Mouse (Mus musculus) myocyte (in vitro differentiated cells): ENCODE data around the gene Vps11.

Experiments
- CEBPB ChIP-seq: IDR thresholded peaks from 2 replicates; pipeline ENCODE4 v1.6.1; 2011; ENCODE audit warnings: mild to moderate bottlenecking, moderate library complexity; ENCODE audit not compliant: poor library complexity, insufficient read depth, severe bottlenecking
- E2F4 ChIP-seq: IDR thresholded peaks from one replicate; pipeline ENCODE4 v1.6.1; 2011; ENCODE audit warnings: mild to moderate bottlenecking, control low read depth, moderate library complexity; ENCODE audit not compliant: insufficient read depth
- MAX ChIP-seq: IDR thresholded peaks from one replicate; pipeline ENCODE4 v1.6.1; 2011; ENCODE audit warnings: low read depth, mild to moderate bottlenecking, control low read depth
- MYOD1 ChIP-seq, 3 experiments: IDR thresholded peaks; one replicate each; pipeline ENCODE4 v1.6.1; 2011; ENCODE audit warnings: control low read depth in 2 of 3, low read depth in 2 of 3, mild to moderate bottlenecking in 2 of 3, moderate library complexity in 1 of 3; ENCODE audit not compliant: insufficient read length in 2 of 3, control insufficient read depth in 1 of 3
- MYOG ChIP-seq, 3 experiments: IDR thresholded peaks; one replicate each; pipeline ENCODE4 v1.6.1; 2011; ENCODE audit warnings: control low read depth in 2 of 3, low read depth in 2 of 3, mild to moderate bottlenecking in 2 of 3; ENCODE audit not compliant: insufficient read length in 2 of 3, control insufficient read depth in 1 of 3, insufficient read depth in 1 of 3
- POLR2A ChIP-seq: IDR thresholded peaks from one replicate; pipeline ENCODE4 v1.6.1; 2011; ENCODE audit warnings: low read depth, mild to moderate bottlenecking, control low read depth, moderate library complexity; ENCODE audit not compliant: insufficient read length
- POLR2AphosphoS2 ChIP-seq: IDR thresholded peaks from one replicate; pipeline ENCODE4 v1.6.1; 2011; ENCODE audit warnings: low read depth, control low read depth; ENCODE audit not compliant: insufficient read length
- REST ChIP-seq: IDR thresholded peaks from one replicate; pipeline ENCODE4 v1.6.1; 2011; ENCODE audit warnings: mild to moderate bottlenecking, control low read depth, moderate library complexity; ENCODE audit not compliant: insufficient read depth, insufficient read length
- SRF ChIP-seq: IDR thresholded peaks from one replicate; pipeline ENCODE4 v1.6.1; 2011; ENCODE audit warnings: low read depth; ENCODE audit not compliant: control insufficient read depth, insufficient read length
- TCF12 ChIP-seq: IDR thresholded peaks from one replicate; pipeline ENCODE4 v1.6.1; 2011; ENCODE audit warnings: mild to moderate bottlenecking, control low read depth; ENCODE audit not compliant: poor library complexity, insufficient read depth, severe bottlenecking
- TCF3 ChIP-seq: IDR thresholded peaks from one replicate; pipeline ENCODE4 v1.6.1; 2011; ENCODE audit warnings: low read depth, control low read depth; ENCODE audit not compliant: insufficient read length
- USF1 ChIP-seq: IDR thresholded peaks from one replicate; pipeline ENCODE4 v1.6.1; 2011; ENCODE audit warnings: low read depth, mild to moderate bottlenecking, control low read depth, moderate library complexity

DNA sequence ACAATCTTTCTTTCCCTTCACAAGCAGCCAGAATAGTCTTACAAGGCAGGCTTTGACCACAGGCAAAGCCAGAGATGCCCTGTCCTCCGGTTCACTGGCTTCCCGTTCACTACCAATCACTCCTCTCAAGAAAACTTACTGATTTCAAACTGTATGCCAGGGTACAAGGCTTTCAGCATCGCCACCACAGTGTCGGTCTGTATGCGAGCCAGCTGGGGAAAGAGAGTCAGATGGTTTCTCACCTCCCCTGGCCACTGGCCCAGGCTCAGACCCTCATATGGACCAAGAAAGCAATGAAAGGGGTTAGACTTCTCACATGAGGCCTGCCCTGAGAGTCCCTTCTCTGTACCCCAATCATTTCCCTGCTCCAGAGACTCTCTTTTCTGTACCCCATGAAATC, 20.0 kb downstream of the Vps11 start:
- TF ChIP-seq MAX: no peak
- TF ChIP-seq POLR2A: no peak
- no peak for TF ChIP-seq SRF
- no peak for TF ChIP-seq TCF12
- no peak for TF ChIP-seq MYOG (IDR thresholded peaks at IDR 0.05; ENCODE audit: control insufficient read depth in 1 of 3, insufficient read depth in 1 of 3, insufficient read length in 2 of 3, low read depth in 2 of 3)
- no peak for TF ChIP-seq USF1
- no peak for TF ChIP-seq CEBPB
- no peak for TF ChIP-seq POLR2AphosphoS2
- no peak for TF ChIP-seq MYOD1 (IDR thresholded peaks at IDR 0.05; ENCODE audit: control insufficient read depth in 1 of 3, insufficient read length in 2 of 3, low read depth in 2 of 3)
- TF ChIP-seq E2F4: no peak
- TF ChIP-seq TCF3: no peak
- TF ChIP-seq REST: no peak
